Mouse (Mus musculus): ENCODE data around the gene Frrs1. TPM values are rescaled to one million over a fixed set of nuclear protein-coding genes. Genes with fewer than 3 reads are reported as not detected.

Gene Frrs1
- polyA plus RNA-seq, 1 experiment, result 4.0 TPM

DNA sequence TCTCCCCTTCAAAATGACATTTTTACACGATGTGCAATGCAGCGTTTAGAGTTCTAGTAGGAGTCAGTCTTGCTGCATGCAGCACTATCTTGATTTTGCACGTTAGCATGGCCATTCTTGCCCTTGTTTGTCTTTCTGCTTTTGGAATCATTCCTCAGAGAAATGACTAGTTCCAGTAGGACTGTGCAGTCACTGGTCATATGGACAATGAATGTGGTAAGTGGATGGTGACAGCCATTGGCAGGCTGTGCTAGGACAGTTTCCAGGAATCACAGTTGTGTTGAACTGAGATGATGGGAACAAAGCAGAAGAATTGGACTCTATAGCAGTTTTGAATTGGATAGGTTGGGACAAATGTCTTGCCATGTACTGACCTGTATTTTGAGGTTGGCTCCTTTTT is 55.7 kb downstream of the Frrs1 start:
- no peak for DNase-seq (ENCODE audit: low read depth)
- TF ChIP-seq POLR2A (IDR thresholded peaks at IDR 0.05; ENCODE audit: borderline replicate concordance, extremely low read depth, insufficient read depth, insufficient read length, poor library complexity, severe bottlenecking) (no peak), CTCF (IDR thresholded peaks at IDR 0.05; ENCODE audit: borderline replicate concordance, extremely low read depth, insufficient read depth, insufficient read length) (no peak)

DNA sequence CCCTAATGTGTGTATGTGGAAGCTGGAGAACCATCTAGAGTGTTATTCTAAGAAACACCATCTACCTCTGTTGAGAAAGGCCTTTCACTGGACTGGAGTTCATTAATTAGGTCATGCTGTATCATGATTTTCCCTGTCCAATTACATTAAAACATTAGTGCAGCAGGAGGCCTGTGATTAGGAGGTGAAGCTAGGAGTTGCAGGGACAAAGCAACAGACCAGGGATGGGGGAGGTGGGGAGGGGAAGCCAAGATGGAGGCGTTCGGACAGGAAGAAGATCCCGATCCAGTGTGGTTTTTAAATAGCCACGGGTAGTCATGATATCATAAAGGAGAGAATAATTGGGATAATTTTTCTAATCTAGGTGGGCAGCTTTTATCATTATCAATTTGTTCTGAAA is 57.8 kb downstream of the Frrs1 start:
- DNase-seq (ENCODE audit: low read depth), result no peak
- TF ChIP-seq POLR2A (IDR thresholded peaks at IDR 0.05; ENCODE audit: borderline replicate concordance, extremely low read depth, insufficient read depth, insufficient read length, poor library complexity, severe bottlenecking), result no peak
- TF ChIP-seq CTCF (IDR thresholded peaks at IDR 0.05; ENCODE audit: borderline replicate concordance, extremely low read depth, insufficient read depth, insufficient read length), result no peak

DNA sequence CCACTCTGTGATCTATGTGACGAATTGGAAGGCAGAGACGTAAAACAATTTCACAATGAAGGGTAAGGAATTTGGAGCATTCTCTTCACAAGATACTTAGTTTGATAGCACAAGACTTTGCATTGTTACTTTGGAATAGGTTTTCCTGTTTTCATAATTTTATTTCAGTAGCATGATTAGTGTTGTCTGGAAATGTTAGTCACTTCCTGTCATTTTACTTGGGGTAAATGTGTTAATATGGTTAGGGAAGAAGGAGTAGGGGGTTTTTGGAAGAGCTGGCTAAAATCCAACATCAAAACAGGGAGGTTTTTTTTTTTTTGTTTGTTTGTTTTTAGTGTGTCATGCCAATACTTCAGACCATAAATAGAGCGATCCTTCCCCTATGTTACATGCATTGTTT is 62.3 kb downstream of the Frrs1 start:
- no peak for TF ChIP-seq CTCF (IDR thresholded peaks at IDR 0.05; ENCODE audit: borderline replicate concordance, extremely low read depth, insufficient read depth, insufficient read length)
- TF ChIP-seq POLR2A (IDR thresholded peaks at IDR 0.05; ENCODE audit: borderline replicate concordance, extremely low read depth, insufficient read depth, insufficient read length, poor library complexity, severe bottlenecking), result no peak

DNA sequence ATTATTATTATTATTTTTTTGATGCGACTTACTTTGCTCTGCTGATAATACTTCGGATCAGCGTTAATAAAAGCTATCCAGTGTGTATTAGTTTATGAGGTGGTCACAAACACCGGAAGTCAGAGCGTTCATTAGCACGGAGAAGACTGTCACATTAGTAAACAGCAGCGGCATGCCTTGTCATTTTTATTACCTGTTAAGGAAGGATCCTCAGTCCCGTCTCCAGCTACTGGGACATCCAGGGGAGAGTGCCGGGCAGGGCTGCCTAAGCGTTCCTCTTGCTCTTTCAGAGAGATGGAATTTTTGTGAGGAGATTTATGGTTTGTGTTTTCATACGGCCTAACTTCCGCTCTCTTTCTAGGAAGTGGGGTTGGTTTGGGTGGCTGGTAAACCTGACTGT is 63.8 kb downstream of the Frrs1 start:
- no peak for DNase-seq (ENCODE audit: low read depth)
- no peak for TF ChIP-seq POLR2A (IDR thresholded peaks at IDR 0.05; ENCODE audit: borderline replicate concordance, extremely low read depth, insufficient read depth, insufficient read length, poor library complexity, severe bottlenecking)
- no peak for TF ChIP-seq CTCF (IDR thresholded peaks at IDR 0.05; ENCODE audit: borderline replicate concordance, extremely low read depth, insufficient read depth, insufficient read length)

More for the DNA sequence above, 62.3 kb downstream of the Frrs1 start:
- DNase-seq (ENCODE audit: low read depth), result no peak

DNA sequence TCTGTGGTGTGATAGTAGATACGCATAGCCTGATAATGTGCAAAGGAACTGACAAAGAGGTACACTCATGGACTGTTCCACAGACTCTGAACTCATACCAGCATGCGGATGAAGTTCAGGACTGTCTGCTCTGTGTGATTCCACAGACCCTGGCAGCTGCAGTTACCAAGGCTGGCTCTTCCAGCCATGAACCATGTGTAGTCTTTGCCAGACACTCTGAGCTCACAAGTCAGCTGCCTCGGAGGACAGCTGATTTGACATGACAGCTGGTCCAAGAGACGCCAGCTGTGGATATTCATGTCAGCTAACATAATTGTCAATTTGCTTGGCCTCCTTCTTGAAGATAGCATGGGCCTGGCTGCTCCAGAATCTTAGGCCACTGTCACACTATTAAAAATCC is 69.7 kb downstream of the Frrs1 start:
- peak; percentile 31 for DNase-seq (ENCODE audit: low read depth)
- no peak for TF ChIP-seq POLR2A (IDR thresholded peaks at IDR 0.05; ENCODE audit: borderline replicate concordance, extremely low read depth, insufficient read depth, insufficient read length, poor library complexity, severe bottlenecking)
- TF ChIP-seq CTCF (IDR thresholded peaks at IDR 0.05; ENCODE audit: borderline replicate concordance, extremely low read depth, insufficient read depth, insufficient read length), result no peak

DNA sequence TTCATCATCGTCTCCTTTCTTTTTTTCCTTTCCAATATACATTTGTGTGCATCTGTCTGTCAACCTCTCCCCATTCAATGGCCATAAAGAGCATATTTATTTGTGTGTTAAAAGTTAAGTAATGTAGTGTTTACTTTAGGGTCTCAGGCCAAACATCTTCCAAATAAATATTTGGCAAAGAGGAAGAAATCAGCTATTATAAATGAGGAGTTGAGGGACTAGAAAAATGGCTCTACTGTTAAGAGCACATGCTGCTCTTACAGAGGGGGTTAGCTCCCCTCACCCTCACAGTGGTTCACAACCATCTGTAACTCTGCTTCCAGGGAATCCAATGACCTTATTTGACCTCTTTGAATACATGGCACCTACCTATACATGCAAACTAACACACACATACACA is 73.9 kb downstream of the Frrs1 start:
- TF ChIP-seq POLR2A (IDR thresholded peaks at IDR 0.05; ENCODE audit: borderline replicate concordance, extremely low read depth, insufficient read depth, insufficient read length, poor library complexity, severe bottlenecking) (no peak), CTCF (IDR thresholded peaks at IDR 0.05; ENCODE audit: borderline replicate concordance, extremely low read depth, insufficient read depth, insufficient read length) (no peak)
- no peak for DNase-seq (ENCODE audit: low read depth)

DNA sequence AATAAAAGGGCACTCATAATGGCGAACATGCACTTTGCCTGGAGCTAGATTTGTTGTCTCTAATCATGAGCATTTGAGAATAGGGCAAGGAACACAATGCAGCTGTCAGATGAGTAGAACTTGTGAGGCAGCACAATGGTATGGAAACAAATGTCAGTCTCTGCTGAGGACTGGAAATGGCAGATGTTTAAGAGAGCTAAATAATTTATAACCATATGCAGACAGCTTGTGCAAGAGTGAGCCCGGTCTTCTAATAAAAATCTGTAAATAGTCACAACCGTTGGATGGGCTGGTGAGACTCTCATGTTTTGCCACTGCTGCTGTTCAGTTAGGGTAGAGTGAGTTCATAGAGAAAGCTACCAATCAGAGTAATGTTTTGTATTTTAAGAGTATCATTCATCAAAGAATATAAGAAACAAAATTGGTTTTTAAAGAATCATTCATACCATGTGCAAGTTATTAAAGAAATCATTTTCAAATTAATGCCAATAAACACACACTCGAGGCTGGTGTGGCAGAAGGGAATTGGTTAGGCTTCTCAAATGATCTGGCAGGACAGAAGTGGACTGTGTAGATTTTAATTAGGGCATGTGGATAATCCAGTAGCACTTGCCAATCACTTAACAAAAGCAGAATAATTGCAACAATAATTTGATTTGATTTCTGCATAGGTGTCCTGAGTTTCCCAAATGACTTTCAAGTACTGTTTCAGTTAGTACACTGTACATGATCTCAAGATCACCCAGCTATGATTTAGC is 77.8 kb downstream of the Frrs1 start:
- DNase-seq (ENCODE audit: low read depth), result peak; percentile 62
- TF ChIP-seq POLR2A (IDR thresholded peaks at IDR 0.05; ENCODE audit: borderline replicate concordance, extremely low read depth, insufficient read depth, insufficient read length, poor library complexity, severe bottlenecking) (no peak), CTCF (IDR thresholded peaks at IDR 0.05; ENCODE audit: borderline replicate concordance, extremely low read depth, insufficient read depth, insufficient read length) (no peak)

DNA sequence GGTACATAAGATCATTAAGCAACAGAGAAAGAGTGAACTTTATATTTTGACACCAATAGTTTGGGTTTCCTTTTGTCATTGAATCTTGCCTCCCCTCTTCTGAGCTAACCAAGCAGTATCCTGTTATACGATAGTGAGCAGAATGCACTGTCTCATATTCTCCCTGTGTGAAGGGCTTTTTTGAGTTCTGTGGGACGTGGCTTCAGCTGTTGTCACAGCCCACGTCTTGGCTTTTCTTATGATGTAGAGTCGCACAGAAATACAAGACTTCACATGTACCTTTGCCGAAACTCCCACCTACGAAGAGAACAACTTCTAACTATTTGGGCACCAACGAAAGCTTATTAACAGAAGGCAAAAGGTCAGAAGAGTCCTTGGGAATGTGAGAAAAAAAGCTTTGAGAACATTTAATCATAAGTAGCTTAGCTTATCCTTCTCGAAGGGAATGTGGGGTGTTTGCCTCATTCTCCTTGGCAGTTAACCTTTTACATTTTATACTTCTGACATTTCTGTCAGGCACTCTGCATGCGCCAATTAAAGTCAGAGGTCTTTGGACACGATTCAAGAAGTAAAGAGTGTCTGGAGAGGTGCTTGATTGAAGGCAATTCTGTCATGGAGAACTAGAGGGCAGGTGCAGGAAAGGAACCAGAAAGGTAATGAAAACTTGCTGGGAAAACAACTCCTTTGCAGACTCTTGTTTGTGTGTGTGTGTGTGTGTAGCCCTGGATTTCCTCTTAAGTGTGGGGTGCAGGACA is 81.7 kb downstream of the Frrs1 start:
- TF ChIP-seq CTCF (IDR thresholded peaks at IDR 0.05; ENCODE audit: borderline replicate concordance, extremely low read depth, insufficient read depth, insufficient read length) (no peak), POLR2A (IDR thresholded peaks at IDR 0.05; ENCODE audit: borderline replicate concordance, extremely low read depth, insufficient read depth, insufficient read length, poor library complexity, severe bottlenecking) (no peak)
- no peak for DNase-seq (ENCODE audit: low read depth)

DNA sequence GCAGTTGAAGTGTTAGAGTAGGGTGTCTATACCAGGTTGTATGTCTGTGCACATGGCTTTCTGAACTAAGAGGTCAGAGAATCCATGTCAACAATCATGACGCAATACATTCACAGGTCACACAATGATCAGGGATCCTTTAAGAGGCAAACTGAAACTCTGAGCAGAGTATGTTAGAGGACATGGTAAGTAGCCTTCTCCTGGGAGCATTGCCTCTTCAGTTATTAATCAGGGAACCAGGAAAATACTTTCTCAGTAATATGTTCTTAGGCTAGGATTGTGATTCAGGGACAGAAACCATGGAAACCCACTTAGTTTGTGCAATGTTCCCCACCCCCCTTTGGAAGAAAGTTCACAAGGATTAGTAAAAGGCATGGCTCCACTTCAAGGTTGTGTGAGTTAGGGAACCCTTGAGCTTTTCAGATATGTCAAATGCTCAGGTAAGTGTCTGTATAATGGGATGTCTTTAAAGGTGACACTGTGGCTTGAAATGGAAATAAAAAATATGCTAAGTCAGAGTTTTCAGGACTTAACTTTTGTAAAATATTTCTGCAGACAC is 82.4 kb downstream of the Frrs1 start:
- DNase-seq (ENCODE audit: low read depth), result no peak

DNA sequence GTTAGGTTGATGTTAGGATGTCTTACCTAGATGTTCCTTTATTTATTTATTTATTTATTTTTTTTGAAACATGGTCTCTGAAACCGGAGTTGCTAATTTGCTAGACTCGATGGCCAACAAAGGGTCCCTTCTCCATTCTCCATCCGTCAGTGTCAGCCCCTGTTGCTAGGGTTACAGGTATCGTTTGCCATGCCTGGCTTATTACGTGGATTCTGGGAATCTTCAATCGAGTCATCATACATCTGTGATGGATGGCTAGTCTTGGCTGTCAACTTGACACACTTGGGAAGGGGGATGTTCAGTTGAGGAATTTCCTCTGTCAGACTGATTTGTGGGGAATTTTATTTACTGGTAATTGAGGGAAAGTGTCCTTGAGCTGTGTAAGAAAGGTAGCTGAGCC is 83.5 kb downstream of the Frrs1 start:
- TF ChIP-seq CTCF (IDR thresholded peaks at IDR 0.05; ENCODE audit: borderline replicate concordance, extremely low read depth, insufficient read depth, insufficient read length) (no peak), POLR2A (IDR thresholded peaks at IDR 0.05; ENCODE audit: borderline replicate concordance, extremely low read depth, insufficient read depth, insufficient read length, poor library complexity, severe bottlenecking) (no peak)
- DNase-seq (ENCODE audit: low read depth), result no peak

More for the DNA sequence above, 82.4 kb downstream of the Frrs1 start:
- no peak for TF ChIP-seq CTCF (IDR thresholded peaks at IDR 0.05; ENCODE audit: borderline replicate concordance, extremely low read depth, insufficient read depth, insufficient read length)
- no peak for TF ChIP-seq POLR2A (IDR thresholded peaks at IDR 0.05; ENCODE audit: borderline replicate concordance, extremely low read depth, insufficient read depth, insufficient read length, poor library complexity, severe bottlenecking)

DNA sequence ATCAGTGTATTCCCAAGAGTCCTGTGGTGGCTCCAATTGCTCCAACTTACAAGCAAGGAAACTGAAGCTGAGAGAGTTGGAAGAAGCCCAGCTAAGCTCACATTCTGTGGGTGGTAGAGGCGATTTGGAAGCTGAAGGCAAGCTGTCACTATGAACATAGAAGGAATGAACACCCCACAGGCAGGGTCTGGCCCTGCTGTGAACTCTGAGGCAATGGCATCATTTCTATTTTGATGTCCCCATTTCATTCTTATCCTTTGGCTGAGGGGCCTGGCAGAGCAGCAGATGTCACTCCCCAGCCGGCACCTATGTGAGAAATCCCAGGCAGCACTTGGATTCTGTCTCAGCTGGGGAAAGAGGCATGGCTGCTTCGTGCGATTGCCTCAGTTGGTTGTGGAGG is 84.2 kb downstream of the Frrs1 start:
- TF ChIP-seq POLR2A (IDR thresholded peaks at IDR 0.05; ENCODE audit: borderline replicate concordance, extremely low read depth, insufficient read depth, insufficient read length, poor library complexity, severe bottlenecking), result no peak
- no peak for TF ChIP-seq CTCF (IDR thresholded peaks at IDR 0.05; ENCODE audit: borderline replicate concordance, extremely low read depth, insufficient read depth, insufficient read length)
- no peak for DNase-seq (ENCODE audit: low read depth)

Data from brain, embryonic 14.5 days (tissue).